Mouse (Mus musculus) midbrain, embryonic 14.5 days (tissue): ENCODE results near the gene Pde4d. TPM values are rescaled to one million over a fixed set of nuclear protein-coding genes. Genes with fewer than 3 reads are reported as not detected.

Source experiments
- ATAC-seq: fragments of 200-750 bp; cut with Nextera tagmentation; 2 replicates; pipeline ENCODE4 v1.8.0; 2017; ENCODE audit warnings: moderate number of reproducible peaks, moderate library complexity; ENCODE audit not compliant: low FRiP score, low TSS enrichment
- DNase-seq: peaks from one replicate; pipeline ENCODE4 v3.0.0-alpha.2; 2015
- H3K27ac ChIP-seq: fragments of 300-500 bp; sonication (generic); replicated peaks from 2 replicates; pipeline ENCODE4 v1.5.1; 2014; ENCODE audit warnings: mild to moderate bottlenecking, low read depth, low read length, moderate library complexity
- H3K27me3 ChIP-seq: fragments of 300-500 bp; sonication (generic); 2 replicates; pipeline ENCODE4 v1.6.1; 2014; ENCODE audit warnings: low read length, control low read depth, mixed read lengths; ENCODE audit not compliant: control insufficient read depth, insufficient read depth
- H3K36me3 ChIP-seq: fragments of 300-500 bp; sonication (generic); 2 replicates; pipeline ENCODE4 v1.6.1; 2014; ENCODE audit warnings: low read length, control low read depth; ENCODE audit not compliant: control insufficient read depth, insufficient read depth
- H3K4me1 ChIP-seq: fragments of 300-500 bp; sonication (generic); 2 replicates; pipeline ENCODE4 v1.6.1; 2014; ENCODE audit warnings: mild to moderate bottlenecking, antibody characterized with exemption, low read length, control low read depth; ENCODE audit not compliant: control insufficient read depth, insufficient read depth
- H3K4me2 ChIP-seq: fragments of 300-500 bp; sonication (generic); 2 replicates; pipeline ENCODE4 v1.6.1; 2014; ENCODE audit warnings: mild to moderate bottlenecking, low read length, moderate library complexity
- H3K4me3 ChIP-seq: fragments of 300-500 bp; sonication (generic); replicated peaks from 2 replicates; pipeline ENCODE4 v1.5.1; 2014; ENCODE audit warnings: low read depth, low read length
- H3K9ac ChIP-seq: fragments of 300-500 bp; sonication (generic); replicated peaks from 2 replicates; pipeline ENCODE4 v1.6.1; 2014; ENCODE audit warnings: mild to moderate bottlenecking, low read length, moderate library complexity
- H3K9me3 ChIP-seq: fragments of 300-500 bp; sonication (generic); 2 replicates; pipeline ENCODE4 v1.6.1; 2016; ENCODE audit warnings: low read length, control low read depth, mixed read lengths; ENCODE audit not compliant: control insufficient read depth
- WGBS: fragments of 180-500 bp; shearing (Covaris S2); extraction: QIAGEN DNeasy Blood & Tissue Kit; methylation state at CpG from one replicate; pipeline ENCODE4 v1.1.7; 2014; 5-methylcytosine and 5-hydroxymethylcytosine counted together
- polyA plus RNA-seq: library from polyadenylated mRNA; unstranded; fragments of >200 nt; fragmentation: Nextera tagmentation; extraction: Ambion mirVana; gene quantifications from 2 replicates; pipeline ENCODE4 v1.2.1, GENCODE M21; 2014

The Pde4d gene
- polyA plus RNA-seq, 1 experiment from 2014 or later = 27.1 TPM

GRCm38 (mm10) chr13:109643419-109643818, 1193.7 kb downstream of the Pde4d start:
- no peaks in the 10 kb centered on the region for H3K36me3 ChIP-seq
- WGBS = 63% methylated on average over 3 of the region's 3 CpGs

GRCm38 (mm10) chr13:109644086-109644485, 1194.3 kb downstream of the Pde4d start:
- H3K4me1 ChIP-seq = 0 out of 2 replicates have a peak, but pooled peaks cover 4% of the 10 kb centered on the region
- 81% methylated on average over 2 of the region's 2 CpGs for whole genome bisulfite sequencing
- H3K4me3 ChIP-seq = no peak overlapping the region
- no peak overlapping the region for H3K4me2 ChIP-seq
- ATAC-seq (no peak), DNase-seq (no peak)
- H3K27ac ChIP-seq = no peak overlapping the region
- H3K27me3 ChIP-seq = no peaks in the 10 kb centered on the region
- H3K9me3 ChIP-seq = no peaks in the 10 kb centered on the region
- H3K36me3 ChIP-seq = no peaks in the 10 kb centered on the region
- H3K9ac ChIP-seq = no peak overlapping the region

More at GRCm38 (mm10) chr13:109643419-109643818, 1193.7 kb downstream of the Pde4d start:
- H3K27me3 ChIP-seq = no peaks in the 10 kb centered on the region
- no peaks in the 10 kb centered on the region for H3K9me3 ChIP-seq
- 0 out of 2 replicates have a peak, but pooled peaks cover 4% of the 10 kb centered on the region for H3K4me1 ChIP-seq
- DNase-seq (no peak), ATAC-seq (no peak)
- no peak overlapping the region for H3K4me2 ChIP-seq
- H3K4me3 ChIP-seq = no peak overlapping the region
- H3K27ac ChIP-seq = no peak overlapping the region
- H3K9ac ChIP-seq = no peak overlapping the region

- Histone ChIP-seq H3K4me2 (no peak overlapping the region), H3K27me3 (no peaks in the 10 kb centered on the region), H3K9me3 (no peaks in the 10 kb centered on the region), H3K4me3 (no peak overlapping the region), H3K9ac (no peak overlapping the region), H3K27ac (no peak overlapping the region), H3K4me1 (0 out of 2 replicates have a peak, but pooled peaks cover 4% of the 10 kb centered on the region), H3K36me3 (no peaks in the 10 kb centered on the region)
- 33% methylated on average over 10 of the region's 10 CpGs for WGBS
- DNase-seq (no peak), ATAC-seq (no peak)
Measured at GRCm38 (mm10) chr13:109645284-109645909, 1195.6 kb downstream of the Pde4d start.

- Histone ChIP-seq H3K36me3 (no peaks in the 10 kb centered on the region), H3K9ac (no peak overlapping the region), H3K4me3 (no peak overlapping the region), H3K27ac (no peak overlapping the region), H3K27me3 (no peaks in the 10 kb centered on the region), H3K9me3 (no peaks in the 10 kb centered on the region), H3K4me1 (0 out of 2 replicates have a peak, but pooled peaks cover 4% of the 10 kb centered on the region), H3K4me2 (no peak overlapping the region)
- peak; percentile 32 for DNase-seq
- WGBS = 33% methylated on average over 6 of the region's 6 CpGs
- ATAC-seq = no peak
Measured at GRCm38 (mm10) chr13:109645910-109646284, 1196.1 kb downstream of the Pde4d start.

GRCm38 (mm10) chr13:109646597-109647232, 1197.0 kb downstream of the Pde4d start:
- Histone ChIP-seq H3K4me1 (0 out of 2 replicates have a peak, but pooled peaks cover 4% of the 10 kb centered on the region), H3K9me3 (no peaks in the 10 kb centered on the region), H3K4me3 (no peak overlapping the region), H3K36me3 (no peaks in the 10 kb centered on the region), H3K9ac (0 out of 2 replicates have a peak overlapping the region, but pooled peaks have one; percentile 10), H3K4me2 (no peak overlapping the region), H3K27me3 (no peaks in the 10 kb centered on the region), H3K27ac (no peak overlapping the region; the same call in 1 of the 2 replicates)
- ATAC-seq = no peak
- DNase-seq = peak; percentile 31
- 64% methylated on average over 11 of the region's 11 CpGs for WGBS

GRCm38 (mm10) chr13:109647479-109648199, 1197.9 kb downstream of the Pde4d start:
- ATAC-seq (no peak), DNase-seq (no peak)
- Histone ChIP-seq H3K4me2 (no peak overlapping the region), H3K27ac (no peak overlapping the region), H3K4me3 (no peak overlapping the region), H3K36me3 (no peaks in the 10 kb centered on the region), H3K27me3 (no peaks in the 10 kb centered on the region), H3K9me3 (no peaks in the 10 kb centered on the region), H3K9ac (no peak overlapping the region), H3K4me1 (0 out of 2 replicates have a peak, but pooled peaks cover 4% of the 10 kb centered on the region)
- WGBS = 86% methylated on average over 7 of the region's 7 CpGs

- no peak overlapping the region for H3K4me2 ChIP-seq
- no peak overlapping the region for H3K27ac ChIP-seq
- H3K4me1 ChIP-seq = 0 out of 2 replicates have a peak, but pooled peaks cover 4% of the 10 kb centered on the region
- H3K9me3 ChIP-seq = no peaks in the 10 kb centered on the region
- DNase-seq (no peak), ATAC-seq (no peak)
- H3K27me3 ChIP-seq = no peaks in the 10 kb centered on the region
- WGBS = 97% methylated on average over 3 of the region's 3 CpGs
- no peak overlapping the region for H3K9ac ChIP-seq
- H3K4me3 ChIP-seq = no peak overlapping the region
- no peaks in the 10 kb centered on the region for H3K36me3 ChIP-seq
Measured at GRCm38 (mm10) chr13:109648311-109648710, 1198.6 kb downstream of the Pde4d start.

- WGBS = 74% methylated on average over 10 of the region's 10 CpGs
- Histone ChIP-seq H3K36me3 (no peaks in the 10 kb centered on the region), H3K9ac (no peak overlapping the region), H3K4me3 (no peak overlapping the region), H3K4me1 (no peaks in the 10 kb centered on the region), H3K4me2 (no peak overlapping the region), H3K27ac (no peak overlapping the region), H3K27me3 (no peaks in the 10 kb centered on the region), H3K9me3 (no peaks in the 10 kb centered on the region)
- ATAC-seq (no peak), DNase-seq (no peak)
Measured at GRCm38 (mm10) chr13:109651790-109652605, 1202.2 kb downstream of the Pde4d start.
